Mouse (Mus musculus): ENCODE measurements at regions not wholly inside any gene's neighbourhood (a gene's known extent, or its start where the extent isn't known, plus 50 kb on each side); places are given as distances from the start of the nearest gene placed in this dataset.

GRCm38 (mm10) chr1:151105251-151105650, 77.1 kb upstream of the Gm47985 start:
- no peak for ATAC-seq
- Histone ChIP-seq H3K4me2 (no peak overlapping the region), H3K36me3 (no peaks in the 10 kb centered on the region), H3K27me3 (replicated peaks) (peaks cover 9% of the 10 kb centered on the region; the same call in 1 of the 2 replicates), H3K9me3 (replicated peaks) (peaks cover 4% of the 10 kb centered on the region; the same call in 1 of the 2 replicates), H3K4me1 (peaks cover 58% of the 10 kb centered on the region), H3K4me3 (no peak overlapping the region), H3K9ac (no peak overlapping the region), H3K27ac (0 out of 2 replicates have a peak overlapping the region, but pooled peaks have one; percentile 12)
- WGBS (ENCODE audit: insufficient replicate concordance), result 29% methylated on average over 3 of the region's 3 CpGs

GRCm38 (mm10) chr1:151107401-151107800, 74.9 kb upstream of the Gm47985 start:
- Histone ChIP-seq H3K27ac (no peak overlapping the region), H3K36me3 (no peaks in the 10 kb centered on the region), H3K4me3 (no peak overlapping the region), H3K4me1 (peaks cover 53% of the 10 kb centered on the region), H3K27me3 (replicated peaks) (peaks cover 13% of the 10 kb centered on the region; the same call in 1 of the 2 replicates), H3K9me3 (replicated peaks) (no peaks in the 10 kb centered on the region), H3K4me2 (no peak overlapping the region), H3K9ac (no peak overlapping the region)
- 54% methylated on average over 3 of the region's 3 CpGs for WGBS (ENCODE audit: insufficient replicate concordance)
- no peak for ATAC-seq

GRCm38 (mm10) chr1:151109333-151109732, 73.0 kb upstream of the Gm47985 start:
- Histone ChIP-seq H3K4me3 (no peak overlapping the region), H3K27me3 (replicated peaks) (peaks cover 13% of the 10 kb centered on the region; the same call in 1 of the 2 replicates), H3K27ac (no peak overlapping the region), H3K9me3 (replicated peaks) (no peaks in the 10 kb centered on the region), H3K9ac (no peak overlapping the region), H3K4me1 (peaks cover 48% of the 10 kb centered on the region), H3K36me3 (no peaks in the 10 kb centered on the region), H3K4me2 (no peak overlapping the region)
- WGBS (ENCODE audit: insufficient replicate concordance), result 71% methylated on average over 2 of the region's 2 CpGs
- ATAC-seq, result no peak

GRCm38 (mm10) chr1:151110412-151110811, 71.9 kb upstream of the Gm47985 start:
- Histone ChIP-seq H3K4me2 (no peak overlapping the region), H3K4me3 (no peak overlapping the region), H3K9me3 (replicated peaks) (no peaks in the 10 kb centered on the region), H3K9ac (no peak overlapping the region), H3K27me3 (replicated peaks) (peaks cover 14% of the 10 kb centered on the region; the same call in 1 of the 2 replicates), H3K27ac (no peak overlapping the region), H3K4me1 (peaks cover 40% of the 10 kb centered on the region), H3K36me3 (no peaks in the 10 kb centered on the region)
- ATAC-seq, result no peak
- WGBS (ENCODE audit: insufficient replicate concordance), result 45% methylated on average over 4 of the region's 4 CpGs

- peaks cover 17% of the 10 kb centered on the region; the same call in 1 of the 2 replicates for H3K27me3 ChIP-seq (replicated peaks)
- H3K9me3 ChIP-seq (replicated peaks), result no peaks in the 10 kb centered on the region
- no peak overlapping the region for H3K4me2 ChIP-seq
- peaks cover 28% of the 10 kb centered on the region for H3K4me1 ChIP-seq
- ATAC-seq, result peak; percentile 17; the same call in 1 of the 2 replicates
- no peak overlapping the region for H3K9ac ChIP-seq
- H3K36me3 ChIP-seq, result no peaks in the 10 kb centered on the region
- no peak overlapping the region for H3K27ac ChIP-seq
- no peak overlapping the region for H3K4me3 ChIP-seq
- 30% methylated on average over 6 of the region's 6 CpGs for WGBS (ENCODE audit: insufficient replicate concordance)
Observed at GRCm38 (mm10) chr1:151111683-151112082, 70.7 kb upstream of the Gm47985 start.

GRCm38 (mm10) chr1:151112390-151112789, 69.9 kb upstream of the Gm47985 start:
- WGBS (ENCODE audit: insufficient replicate concordance), result 51% methylated on average over 2 of the region's 2 CpGs
- H3K4me2 ChIP-seq, result no peak overlapping the region
- H3K27ac ChIP-seq, result no peak overlapping the region
- no peak for ATAC-seq
- H3K36me3 ChIP-seq, result no peaks in the 10 kb centered on the region
- no peak overlapping the region for H3K4me3 ChIP-seq
- H3K9ac ChIP-seq, result no peak overlapping the region
- no peaks in the 10 kb centered on the region for H3K9me3 ChIP-seq (replicated peaks)
- H3K27me3 ChIP-seq (replicated peaks), result peaks cover 14% of the 10 kb centered on the region; the same call in 1 of the 2 replicates
- peaks cover 28% of the 10 kb centered on the region for H3K4me1 ChIP-seq

GRCm38 (mm10) chr1:151113199-151113598, 69.1 kb upstream of the Gm47985 start:
- Histone ChIP-seq H3K9ac (no peak overlapping the region), H3K36me3 (no peaks in the 10 kb centered on the region), H3K9me3 (replicated peaks) (no peaks in the 10 kb centered on the region), H3K4me3 (no peak overlapping the region), H3K27me3 (replicated peaks) (peaks cover 13% of the 10 kb centered on the region; the same call in 1 of the 2 replicates), H3K4me1 (peaks cover 28% of the 10 kb centered on the region), H3K27ac (peak overlapping the region; percentile 56), H3K4me2 (no peak overlapping the region)
- ATAC-seq, result peak; percentile 91
- WGBS (ENCODE audit: insufficient replicate concordance), result 56% methylated on average over 2 of the region's 2 CpGs

GRCm38 (mm10) chr1:151118530-151118929, 63.8 kb upstream of the Gm47985 start:
- Histone ChIP-seq H3K4me1 (peaks cover 9% of the 10 kb centered on the region), H3K4me2 (no peak overlapping the region), H3K9ac (no peak overlapping the region), H3K9me3 (replicated peaks) (no peaks in the 10 kb centered on the region), H3K36me3 (no peaks in the 10 kb centered on the region), H3K27ac (no peak overlapping the region), H3K4me3 (no peak overlapping the region), H3K27me3 (replicated peaks) (0 out of 2 replicates have a peak, but pooled peaks cover 4% of the 10 kb centered on the region)
- no peak for ATAC-seq
- 57% methylated on average over 4 of the region's 4 CpGs for WGBS (ENCODE audit: insufficient replicate concordance)

GRCm38 (mm10) chr1:151118982-151119381, 63.4 kb upstream of the Gm47985 start:
- Histone ChIP-seq H3K9me3 (replicated peaks) (no peaks in the 10 kb centered on the region), H3K9ac (no peak overlapping the region), H3K4me1 (peaks cover 8% of the 10 kb centered on the region; the same call in 1 of the 2 replicates), H3K4me3 (no peak overlapping the region), H3K36me3 (no peaks in the 10 kb centered on the region), H3K27me3 (replicated peaks) (0 out of 2 replicates have a peak, but pooled peaks cover 4% of the 10 kb centered on the region), H3K4me2 (no peak overlapping the region), H3K27ac (no peak overlapping the region)
- ATAC-seq, result no peak
- WGBS (ENCODE audit: insufficient replicate concordance), result 70% methylated on average over 4 of the region's 4 CpGs

- ATAC-seq, result no peak
- peaks cover 8% of the 10 kb centered on the region; the same call in 1 of the 2 replicates for H3K4me1 ChIP-seq
- no peaks in the 10 kb centered on the region for H3K36me3 ChIP-seq
- 0 out of 2 replicates have a peak, but pooled peaks cover 4% of the 10 kb centered on the region for H3K27me3 ChIP-seq (replicated peaks)
- H3K9ac ChIP-seq, result no peak overlapping the region
- WGBS (ENCODE audit: insufficient replicate concordance), result 79% methylated on average over 7 of the region's 7 CpGs
- H3K4me2 ChIP-seq, result no peak overlapping the region
- H3K4me3 ChIP-seq, result no peak overlapping the region
- no peaks in the 10 kb centered on the region for H3K9me3 ChIP-seq (replicated peaks)
- no peak overlapping the region for H3K27ac ChIP-seq
Observed at GRCm38 (mm10) chr1:151119566-151119965, 62.8 kb upstream of the Gm47985 start.

- no peaks in the 10 kb centered on the region for H3K9me3 ChIP-seq (replicated peaks)
- 78% methylated on average over 2 of the region's 2 CpGs for WGBS (ENCODE audit: insufficient replicate concordance)
- no peak overlapping the region for H3K9ac ChIP-seq
- no peak overlapping the region for H3K4me3 ChIP-seq
- no peak overlapping the region for H3K27ac ChIP-seq
- peaks cover 16% of the 10 kb centered on the region for H3K4me1 ChIP-seq
- no peak for ATAC-seq
- H3K27me3 ChIP-seq (replicated peaks), result no peaks in the 10 kb centered on the region
- no peak overlapping the region for H3K4me2 ChIP-seq
- H3K36me3 ChIP-seq, result no peaks in the 10 kb centered on the region
Observed at GRCm38 (mm10) chr1:151121686-151122085, 60.7 kb upstream of the Gm47985 start.

- no peak overlapping the region for H3K27ac ChIP-seq
- no peak overlapping the region for H3K4me3 ChIP-seq
- H3K4me1 ChIP-seq, result peaks cover 29% of the 10 kb centered on the region
- no peaks in the 10 kb centered on the region for H3K9me3 ChIP-seq (replicated peaks)
- 78% methylated on average over 7 of the region's 7 CpGs for WGBS (ENCODE audit: insufficient replicate concordance)
- no peak overlapping the region for H3K4me2 ChIP-seq
- no peak for ATAC-seq
- no peak overlapping the region for H3K9ac ChIP-seq
- H3K36me3 ChIP-seq, result no peaks in the 10 kb centered on the region
- H3K27me3 ChIP-seq (replicated peaks), result no peaks in the 10 kb centered on the region
Observed at GRCm38 (mm10) chr1:151123964-151124363, 58.4 kb upstream of the Gm47985 start.

Measured in liver, embryonic 12.5 days (tissue).